Mouse (Mus musculus) cerebellum, postnatal 36 days (tissue): ENCODE measurements around the gene Cspg4.
"Not testable (repeated sequence)": the region's sequence is repeated elsewhere in the genome, so short reads cannot be mapped to it uniquely, and the experiment has no call there.

Source experiments
- DNase-seq, 2 experiments: peaks; one replicate each; pipeline ENCODE4 v3.0.0; 2021 to 2022; ENCODE audit warnings: mixed read lengths in 2 of 2

Gene Cspg4

DNA sequence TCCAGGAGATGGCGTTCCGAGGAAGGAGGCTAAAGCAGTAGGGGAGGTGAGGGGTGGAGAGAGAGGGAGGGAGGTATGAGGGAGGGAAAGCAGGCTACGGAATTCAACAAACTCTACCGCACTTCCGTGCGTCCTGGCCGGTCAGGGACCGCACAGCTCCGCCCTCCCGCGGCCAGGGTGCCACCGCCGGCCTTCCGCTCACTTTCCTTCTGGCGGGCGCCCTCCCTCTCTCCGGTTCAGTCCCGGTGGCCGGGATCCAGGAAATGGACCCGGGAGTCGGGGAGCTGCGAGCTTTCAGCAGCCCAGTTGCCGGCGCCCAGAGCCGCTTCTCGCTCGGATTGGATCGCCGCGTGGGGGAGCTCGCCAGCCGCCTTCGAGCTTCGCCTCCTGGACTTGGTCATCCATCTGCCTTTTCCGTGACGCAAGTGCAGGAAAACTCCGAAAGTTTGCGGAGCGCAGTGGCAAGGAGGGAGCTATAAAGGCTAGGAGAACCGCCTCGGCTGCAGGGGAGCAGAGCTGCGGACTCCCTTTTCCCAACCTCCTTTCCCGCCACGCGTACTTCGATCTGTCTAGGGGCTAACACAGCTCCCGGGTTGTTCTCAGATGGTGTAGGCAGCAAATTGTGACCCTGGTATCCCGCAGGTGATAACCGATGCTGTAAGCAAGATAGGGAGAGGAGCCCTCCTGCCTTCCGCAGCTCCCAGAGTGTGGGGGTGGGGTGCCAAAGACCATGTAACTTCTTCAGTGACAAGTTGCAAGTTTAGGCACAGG, 63.4 kb downstream of the Cspg4 start, which contains the start of gene Snx33:
Gene Snx33 (minus strand): TSS at position 331 of the 771 bp plus-strand sequence.
- peak; percentile 86 to 88 for DNase-seq

DNA sequence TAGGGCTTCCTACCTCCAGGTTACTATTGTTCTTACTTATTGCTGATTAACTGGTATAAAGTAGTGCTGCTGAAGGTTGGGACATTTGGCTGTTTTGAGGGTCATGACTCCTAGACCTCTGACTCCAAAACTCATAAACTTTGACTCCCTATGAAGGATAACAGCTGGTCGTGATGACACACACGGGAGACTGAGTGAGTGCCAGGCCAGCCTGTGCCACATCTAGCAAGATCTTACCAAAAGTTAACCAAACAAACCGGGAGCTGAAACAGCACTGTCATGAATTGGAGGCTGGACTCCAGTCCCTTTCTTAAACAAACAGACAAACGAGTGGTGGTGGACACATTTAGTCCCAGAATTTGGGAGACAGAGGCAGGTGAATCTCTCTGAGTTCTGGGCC, 64.7 kb downstream of the Cspg4 start:
- DNase-seq = no peak

DNA sequence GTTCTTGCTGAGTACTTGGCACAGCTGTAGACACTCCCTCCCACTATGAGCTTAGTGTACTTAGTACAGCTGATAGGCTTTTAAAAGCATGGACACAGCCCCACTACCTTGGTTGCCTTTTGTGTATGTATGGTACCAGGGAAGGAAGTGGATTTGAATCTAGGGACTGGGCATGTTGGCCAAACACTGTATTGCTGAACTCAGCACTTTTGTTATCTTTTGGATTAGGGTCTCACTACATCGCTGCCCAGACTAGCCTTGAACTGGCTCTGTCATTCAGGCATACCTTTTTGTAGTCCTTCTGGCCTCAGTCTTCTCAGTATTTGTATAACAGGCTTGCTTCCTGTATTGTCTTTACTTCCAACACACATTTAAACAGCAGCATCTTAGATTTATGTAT, 65.7 kb downstream of the Cspg4 start:
- DNase-seq = no peak

DNA sequence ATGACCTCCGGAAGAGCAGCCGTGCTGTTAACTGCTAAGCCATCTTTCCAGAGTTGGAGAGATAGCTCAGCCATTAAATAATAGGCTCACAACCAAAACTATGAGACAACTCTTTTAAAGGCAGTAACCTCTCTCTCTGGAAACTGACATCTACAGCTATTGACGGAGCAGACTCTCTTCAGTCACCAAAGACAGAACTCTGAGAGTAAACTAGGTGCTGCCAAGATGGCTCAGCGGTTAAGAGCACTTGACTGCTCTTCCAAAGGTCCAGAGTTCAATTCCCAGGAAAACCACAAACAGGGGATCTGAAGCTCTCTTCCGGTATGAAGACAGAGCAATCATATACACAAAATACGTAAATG, 72.0 kb downstream of the Cspg4 start:
- peak in 1 of 2 experiments; percentile 32 for DNase-seq

DNA sequence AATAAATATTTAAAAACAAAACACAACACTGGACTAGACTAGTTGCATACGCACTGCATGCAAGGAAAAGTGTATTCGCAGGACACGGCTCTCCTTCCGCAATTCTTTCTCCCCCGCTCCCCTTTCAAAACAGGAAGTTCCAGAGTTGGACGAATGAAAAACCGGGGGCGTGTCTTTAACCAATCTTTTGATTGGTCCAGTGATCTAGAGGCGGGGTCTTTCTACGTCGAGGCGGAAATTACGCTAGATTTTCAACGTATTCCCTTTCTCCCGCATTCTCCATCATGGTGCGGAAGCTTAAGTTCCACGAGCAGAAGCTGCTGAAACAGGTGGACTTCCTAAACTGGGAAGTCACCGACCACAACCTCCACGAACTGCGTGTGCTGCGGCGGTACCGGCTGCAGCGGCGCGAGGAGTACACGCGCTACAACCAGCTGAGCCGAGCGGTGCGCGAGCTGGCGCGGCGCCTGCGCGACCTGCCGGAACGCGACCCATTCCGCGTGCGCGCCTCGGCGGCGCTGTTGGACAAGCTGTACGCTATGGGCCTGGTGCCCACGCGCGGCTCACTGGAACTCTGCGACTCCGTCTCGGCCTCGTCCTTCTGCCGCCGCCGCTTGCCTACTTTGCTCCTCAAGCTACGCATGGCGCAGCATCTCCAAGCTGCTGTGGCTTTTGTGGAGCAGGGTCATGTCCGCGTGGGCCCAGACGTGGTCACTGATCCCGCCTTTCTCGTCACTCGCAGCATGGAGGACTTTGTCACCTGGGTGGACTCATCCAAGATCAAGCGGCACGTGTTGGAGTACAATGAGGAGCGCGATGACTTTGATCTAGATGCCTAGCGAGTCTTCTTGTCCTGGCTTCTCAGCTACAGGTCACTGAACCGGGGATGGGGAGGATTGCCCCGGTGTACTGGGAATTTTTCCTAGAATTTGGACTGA, 72.7 kb downstream of the Cspg4 start, which contains the start of gene Imp3:
Gene Imp3 (plus strand): TSS at position 253 of the 938 bp plus-strand sequence.
- peak; percentile 86 for DNase-seq

DNA sequence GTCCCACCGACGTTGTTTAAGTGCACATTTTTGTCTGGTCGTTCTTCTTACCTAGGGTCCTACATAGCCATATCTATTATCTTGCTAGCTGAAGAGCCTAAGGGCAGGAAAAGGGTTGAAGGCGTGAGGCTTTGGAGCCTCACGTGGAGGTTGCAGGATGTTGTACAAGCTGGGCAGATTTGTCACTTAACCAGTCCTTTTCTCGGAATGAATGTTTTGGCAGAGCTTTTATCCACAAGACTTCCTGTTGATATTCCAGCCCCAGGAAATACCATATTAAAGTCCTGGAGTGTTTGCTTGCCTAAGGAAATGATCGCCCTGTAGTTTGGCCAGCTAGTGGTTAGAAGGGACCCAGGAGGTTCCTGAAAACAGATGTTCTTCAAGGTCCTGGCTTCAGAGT, 73.5 kb downstream of the Cspg4 start:
- no peak for DNase-seq

DNA sequence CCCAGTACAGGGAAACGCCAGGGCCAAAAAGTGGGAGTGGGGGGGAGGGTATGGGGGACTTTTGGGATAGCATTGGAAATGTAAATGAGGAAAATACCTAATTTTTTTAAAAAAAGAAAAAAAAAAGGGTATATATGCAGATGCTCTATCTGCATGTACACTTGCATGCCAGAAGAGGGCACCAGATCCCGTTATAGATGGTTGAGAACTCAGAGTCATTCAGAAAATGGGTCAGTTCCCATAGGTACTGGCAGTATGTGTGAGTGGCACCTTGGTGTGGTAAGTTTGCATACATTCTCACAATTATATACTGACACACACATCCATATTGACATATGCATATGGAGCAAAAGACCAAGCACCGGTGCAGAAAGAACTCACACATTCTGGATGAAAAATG, 82.6 kb downstream of the Cspg4 start:
- peak; percentile 38 to 56 for DNase-seq

DNA sequence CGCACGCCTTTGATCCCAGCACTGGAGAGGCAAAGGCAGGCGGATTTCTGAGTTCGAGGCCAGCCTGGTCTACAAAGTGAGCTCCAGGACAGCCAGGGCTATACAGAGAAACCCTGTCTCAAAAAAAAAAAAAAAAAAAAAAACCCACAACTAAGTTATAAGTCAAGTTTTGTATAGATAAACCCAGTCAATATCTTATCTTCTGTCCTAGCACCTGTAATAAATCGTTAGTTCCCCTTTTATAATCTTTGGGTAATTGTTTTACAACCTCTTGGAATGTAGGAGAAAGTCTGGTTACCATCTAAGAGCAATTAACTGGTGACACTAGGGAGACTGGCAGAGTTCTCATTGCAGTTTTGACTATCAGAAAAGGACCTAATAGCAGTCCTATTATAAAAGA, 83.9 kb downstream of the Cspg4 start:
- not testable (repeated sequence) for DNase-seq
